Mouse (Mus musculus) layer of hippocampus, postnatal 36 days (tissue): ENCODE results near the gene Grb7. TPM values are rescaled to one million over a fixed set of nuclear protein-coding genes. Genes with fewer than 3 reads are reported as not detected.

Experiments used
- total RNA-seq, 2 experiments: library from RNA; stranded (reverse); gene quantifications; 2 replicates each; pipeline ENCODE4 v1.2.3; 2021

Grb7 gene
- total RNA-seq, 2 experiments from 2014 or later: 1.4 to 2.1 TPM

Other genes starting within 250 kb of the Grb7 start
- gene Cdk12, start 243.3 kb upstream of the Grb7 start, total RNA-seq: 10 to 100 TPM; 40.9 to 41.1 TPM
- gene Neurod2, start 116.7 kb upstream of the Grb7 start, total RNA-seq: 100 to 1,000 TPM; 156 to 162 TPM
- 10 to 100 TPM; 48.8 to 50.8 TPM for gene Ppp1r1b, start 98.0 kb upstream of the Grb7 start, total RNA-seq
- gene Stard3, start 88.0 kb upstream of the Grb7 start, total RNA-seq: 10 to 100 TPM; 31.3 to 34.5 TPM
- 1 to 10 TPM in 1 of 2 experiments, under 1 TPM in 1; 0.83 to 1.4 TPM for gene Tcap, start 62.6 kb upstream of the Grb7 start, total RNA-seq
- gene Pnmt, start 59.9 kb upstream of the Grb7 start, total RNA-seq: not detected
- gene Pgap3, start 45.9 kb upstream of the Grb7 start, total RNA-seq: 1 to 10 TPM; 8.3 to 8.4 TPM
- gene Erbb2, start 33.9 kb upstream of the Grb7 start, total RNA-seq: 1 to 10 TPM; 1.6 to 2.1 TPM
- 10 to 100 TPM; 97.9 to 99.2 TPM for gene Mien1, start 7.4 kb upstream of the Grb7 start, total RNA-seq
- not detected for gene Ikzf3, start 99.6 kb downstream of the Grb7 start, total RNA-seq
- not detected for gene Zpbp2, start 104.7 kb downstream of the Grb7 start, total RNA-seq
- 10 to 100 TPM; 55.7 to 61.4 TPM for gene Ormdl3, start 141.0 kb downstream of the Grb7 start, total RNA-seq
- not detected for gene Lrrc3c, start 151.9 kb downstream of the Grb7 start, total RNA-seq
- gene Gm12355, start 179.3 kb downstream of the Grb7 start, total RNA-seq: 10 to 100 TPM; 12.8 to 16.2 TPM
- gene Gsdma3, start 180.0 kb downstream of the Grb7 start, total RNA-seq: under 1 TPM in 1 of 2 experiments, not detected in 1; 0.25 TPM
- gene Gsdma2, start 200.4 kb downstream of the Grb7 start, total RNA-seq: not detected
- gene Gsdma, start 218.0 kb downstream of the Grb7 start, total RNA-seq: not detected
- gene Psmd3, start 236.2 kb downstream of the Grb7 start, total RNA-seq: 100 to 1,000 TPM; 125 to 126 TPM